Mouse (Mus musculus) cerebellum, postnatal 25 days (tissue): ENCODE measurements at regions not wholly inside any gene's neighbourhood (a gene's known extent, or its start where the extent isn't known, plus 50 kb on each side); places are given as distances from the start of the nearest gene placed in this dataset.
"Not testable (repeated sequence)": the region's sequence is repeated elsewhere in the genome, so short reads cannot be mapped to it uniquely, and the experiment has no call there.

Experiments
- DNase-seq, 2 experiments: peaks; one replicate each; pipeline ENCODE4 v3.0.0; 2021; ENCODE audit warnings: mixed read lengths in 2 of 2

DNA sequence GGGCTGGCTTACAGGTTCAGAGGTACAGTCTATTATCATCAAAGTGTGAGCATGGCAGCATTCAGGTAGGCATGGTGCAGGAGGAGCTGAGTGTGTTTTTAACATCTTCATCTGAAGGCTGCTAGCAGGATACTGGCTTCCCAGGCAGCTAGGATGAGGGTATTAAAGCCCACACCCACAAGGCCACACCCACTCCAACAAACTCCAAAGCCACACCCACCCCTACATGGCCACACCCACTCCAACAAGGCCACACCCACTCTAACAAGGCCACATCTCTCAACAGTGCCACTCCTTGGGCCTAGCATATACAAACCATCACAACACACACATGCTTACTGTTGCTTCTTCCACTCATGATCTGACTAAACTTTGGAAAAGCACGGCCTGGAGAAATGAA lies 172.5 kb downstream of the Msrb3 start:
- DNase-seq = no peak

DNA sequence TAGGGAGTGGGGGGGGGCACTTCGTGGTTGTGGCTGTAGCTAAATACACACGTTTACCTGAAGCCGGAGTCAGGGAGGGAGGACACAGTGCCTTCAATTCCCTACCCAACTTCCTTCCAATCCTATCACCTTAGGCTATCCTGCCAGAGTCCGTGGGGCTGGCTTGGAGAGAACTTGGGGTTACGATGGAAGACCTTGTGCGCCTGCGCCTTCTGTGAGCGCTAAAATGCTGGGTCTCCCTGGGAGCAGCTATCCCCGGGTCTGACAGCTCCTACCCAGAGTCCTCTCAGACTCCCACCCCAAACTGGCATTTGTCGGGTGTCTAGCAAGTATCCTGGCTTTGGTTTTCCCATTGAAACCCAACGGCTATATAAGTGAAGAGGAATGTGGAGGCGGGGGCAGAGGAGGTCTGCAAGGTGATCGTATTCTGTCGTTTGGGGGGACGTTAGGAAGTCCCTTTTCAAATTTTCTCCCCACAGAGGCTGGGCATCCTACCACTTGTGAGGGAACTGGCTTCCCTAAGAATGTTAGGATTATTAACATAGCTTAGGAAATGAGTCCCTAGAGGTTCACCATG lies 176.9 kb downstream of the Msrb3 start:
- no peak for DNase-seq

DNA sequence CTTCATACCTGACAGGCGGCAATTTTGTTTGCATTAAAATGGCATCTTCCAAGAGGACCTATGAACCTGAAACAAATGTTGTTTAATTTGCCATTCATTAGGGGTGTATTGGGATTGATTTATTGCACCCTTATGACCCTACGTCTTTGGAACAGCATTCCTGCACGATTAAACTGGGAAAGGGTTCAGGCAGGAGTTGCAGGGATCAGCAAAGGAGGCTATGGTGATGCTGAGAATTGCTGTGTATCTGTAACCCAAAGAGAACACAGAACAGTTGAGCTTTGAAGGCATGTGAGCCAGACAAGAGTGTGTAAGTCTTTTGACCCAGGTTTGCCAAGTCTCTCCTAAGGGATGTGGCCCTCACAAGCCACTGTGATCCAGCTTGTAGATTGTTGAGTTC lies 177.9 kb downstream of the Msrb3 start:
- DNase-seq = no peak

DNA sequence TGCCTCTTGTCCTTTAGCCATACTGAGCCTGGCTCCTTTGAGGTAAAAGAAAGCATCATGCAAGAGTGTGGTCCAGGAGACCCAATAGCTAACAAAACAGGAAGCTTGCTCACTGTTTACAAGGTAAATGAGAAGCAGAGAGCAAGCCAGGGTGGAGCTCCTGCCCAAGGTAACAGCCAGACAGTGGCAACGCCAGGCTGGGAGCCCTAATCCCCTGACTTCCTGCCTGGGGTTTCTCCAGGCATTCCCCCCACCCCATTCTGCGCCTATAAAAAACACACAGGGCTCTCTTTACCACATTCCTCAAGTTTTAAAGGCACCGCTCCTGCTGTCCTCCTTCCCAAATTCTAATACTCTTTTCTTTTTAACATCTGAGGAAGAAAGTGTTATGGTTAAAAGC lies 178.8 kb downstream of the Msrb3 start:
- no peak for DNase-seq

DNA sequence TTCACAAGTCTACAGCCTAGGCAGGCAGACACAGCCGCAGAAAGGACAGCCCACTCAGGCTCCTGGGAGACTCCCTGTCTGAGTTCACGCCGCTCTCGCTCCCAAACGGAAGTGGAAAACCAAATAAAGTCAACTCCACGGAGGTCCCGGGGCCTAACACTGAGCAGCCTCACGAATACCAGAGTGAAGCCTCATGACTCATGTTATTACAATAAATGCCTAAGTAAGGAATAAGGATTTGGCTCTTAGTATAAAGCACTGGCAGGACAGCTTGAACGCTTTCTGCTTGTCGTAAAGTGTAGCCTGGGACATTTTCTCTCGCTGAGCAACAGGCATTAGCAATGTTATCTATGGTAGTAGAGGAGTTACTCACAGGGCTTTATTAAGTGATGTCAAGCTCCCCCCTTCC lies 181.7 kb downstream of the Msrb3 start:
- DNase-seq = no peak

DNA sequence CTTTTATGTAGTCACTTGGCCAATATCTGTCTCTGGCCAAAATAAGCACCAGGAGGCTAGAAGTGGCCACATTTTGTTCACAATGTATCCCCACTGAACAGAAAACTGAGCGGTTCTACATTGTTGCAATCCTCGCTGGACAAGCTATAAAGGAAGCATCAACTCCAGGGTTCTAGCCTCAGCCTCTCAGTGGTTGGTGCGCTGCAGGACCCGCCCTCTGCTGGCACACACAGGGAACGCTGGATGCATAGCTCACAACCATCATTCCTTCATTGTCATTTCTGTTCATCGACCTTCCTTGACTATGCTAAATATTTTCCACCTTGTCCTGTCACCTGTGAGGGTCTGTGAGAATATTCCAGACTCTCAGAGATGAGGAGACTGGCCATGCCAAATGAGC lies 182.5 kb downstream of the Msrb3 start:
- no peak for DNase-seq

DNA sequence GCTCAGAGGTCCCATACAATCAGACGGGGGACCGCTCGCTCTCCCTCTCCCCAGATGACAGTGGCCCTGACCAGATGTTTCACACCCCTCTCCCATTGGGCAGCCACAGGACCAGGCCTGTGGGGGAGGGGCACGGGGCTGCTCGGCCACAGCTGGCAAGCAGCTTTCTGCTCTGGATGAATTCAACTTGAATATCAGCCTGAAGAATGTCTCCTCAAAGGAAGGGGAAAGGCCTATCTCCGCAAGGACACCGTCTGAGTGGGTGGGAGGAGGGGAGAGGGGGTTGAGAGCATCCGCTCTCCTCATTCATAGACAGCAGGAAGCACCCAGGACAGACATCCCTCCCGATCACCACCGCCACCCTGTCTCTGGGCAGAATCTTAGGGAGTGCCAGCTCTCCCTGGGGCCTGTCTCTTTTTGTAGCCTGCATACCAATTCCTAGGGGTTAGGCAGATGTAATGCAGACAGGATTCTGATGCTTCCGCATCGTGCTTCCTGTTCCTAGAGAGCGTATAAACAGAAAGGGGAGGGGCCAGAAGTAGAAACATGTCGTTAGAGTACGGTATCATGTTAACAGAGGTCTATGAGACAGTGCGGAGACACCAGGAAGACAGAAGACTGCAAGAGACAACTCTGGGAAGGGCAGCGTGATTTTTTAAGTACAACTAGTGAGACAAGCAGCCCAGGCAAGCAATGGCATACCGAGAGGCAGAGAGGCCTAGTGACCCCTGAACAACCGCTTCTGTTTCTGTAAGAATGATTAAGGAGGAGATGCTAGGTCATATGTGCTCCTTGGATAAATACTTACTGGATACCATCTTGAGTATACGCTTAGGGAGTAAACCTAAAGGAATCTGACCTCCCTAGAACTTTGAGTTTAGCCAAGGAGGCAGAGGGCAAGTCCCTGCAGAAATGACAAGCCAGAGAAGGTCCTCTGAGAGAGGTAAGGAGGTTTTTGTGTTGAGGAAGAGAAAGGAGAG lies 190.8 kb downstream of the Msrb3 start:
- DNase-seq = no peak

DNA sequence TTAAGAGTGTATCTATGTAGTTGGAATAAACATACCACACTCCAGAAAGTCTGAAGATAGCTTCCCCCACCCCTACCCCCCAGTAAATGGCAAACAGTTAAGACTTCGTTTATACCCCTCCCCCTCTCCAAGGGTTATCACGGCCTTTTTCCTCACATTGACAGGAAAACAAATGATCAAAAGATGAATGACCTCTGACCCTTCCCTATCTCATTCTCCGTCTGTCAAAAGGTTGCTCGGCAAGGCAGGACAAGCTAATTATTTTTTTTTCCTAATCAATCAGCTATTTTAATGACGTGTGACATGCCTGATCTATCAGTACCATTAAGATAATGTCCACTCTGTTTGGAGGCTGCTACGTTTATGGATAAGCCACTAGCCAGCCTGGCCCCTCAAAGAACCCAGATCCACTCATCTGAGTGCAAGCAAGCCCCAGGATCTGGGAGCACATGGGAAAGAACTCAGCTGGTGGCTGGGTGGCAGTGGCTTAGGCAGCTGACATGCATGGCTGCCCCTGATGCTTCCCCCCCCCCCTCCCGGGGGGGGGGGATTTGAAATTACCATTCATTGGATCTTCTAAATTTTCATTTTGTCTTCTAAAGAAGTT lies 192.1 kb downstream of the Msrb3 start:
- DNase-seq = no peak

DNA sequence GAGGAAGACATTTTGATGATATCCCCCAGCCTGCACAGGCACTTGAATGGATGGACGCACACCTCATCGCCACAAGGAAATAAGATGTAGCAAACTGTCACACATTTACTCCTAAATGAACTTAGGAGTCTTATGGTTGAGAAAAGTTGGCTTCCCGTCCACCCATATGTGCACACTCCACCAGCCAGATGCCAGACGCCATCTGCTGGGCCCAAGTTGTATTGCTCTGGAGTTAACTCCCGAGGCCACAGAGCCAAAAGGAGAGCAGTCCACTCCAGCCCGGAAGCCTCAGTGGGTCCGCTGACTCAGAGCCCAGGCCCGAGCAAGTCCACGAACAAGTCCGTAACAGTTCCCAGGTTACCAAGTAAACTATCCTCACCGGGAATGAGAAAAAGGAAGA lies 197.1 kb downstream of the Msrb3 start:
- DNase-seq = peak; percentile 69 to 81

DNA sequence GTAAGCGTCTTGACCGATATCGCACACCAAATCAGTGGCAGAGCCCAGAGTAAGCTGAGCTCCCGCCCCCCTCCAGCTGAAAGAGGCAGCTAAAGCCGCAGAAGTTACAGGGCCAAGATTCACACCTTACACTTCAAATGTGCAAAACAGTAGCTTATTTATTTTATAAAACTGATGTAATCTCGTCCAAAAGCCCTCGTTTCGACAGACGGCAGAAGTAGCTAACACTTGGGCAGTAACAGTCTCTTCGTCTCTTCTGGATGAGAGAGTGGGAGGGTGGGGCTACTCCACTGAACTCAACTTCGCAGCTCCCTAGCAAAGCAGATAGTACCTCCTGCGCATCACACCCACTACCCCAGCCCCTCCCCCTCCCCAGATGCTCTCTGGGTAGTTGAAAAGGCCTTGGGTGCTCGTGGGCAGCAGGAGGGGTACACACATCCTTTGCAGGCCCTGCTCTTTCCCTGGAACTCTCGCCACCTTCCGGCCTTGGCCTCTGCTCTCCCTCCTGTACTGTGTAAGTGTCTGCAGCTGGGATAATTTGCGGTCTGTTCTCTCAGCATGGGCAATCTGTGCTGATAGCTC lies 201.5 kb downstream of the Msrb3 start:
- DNase-seq = no peak

DNA sequence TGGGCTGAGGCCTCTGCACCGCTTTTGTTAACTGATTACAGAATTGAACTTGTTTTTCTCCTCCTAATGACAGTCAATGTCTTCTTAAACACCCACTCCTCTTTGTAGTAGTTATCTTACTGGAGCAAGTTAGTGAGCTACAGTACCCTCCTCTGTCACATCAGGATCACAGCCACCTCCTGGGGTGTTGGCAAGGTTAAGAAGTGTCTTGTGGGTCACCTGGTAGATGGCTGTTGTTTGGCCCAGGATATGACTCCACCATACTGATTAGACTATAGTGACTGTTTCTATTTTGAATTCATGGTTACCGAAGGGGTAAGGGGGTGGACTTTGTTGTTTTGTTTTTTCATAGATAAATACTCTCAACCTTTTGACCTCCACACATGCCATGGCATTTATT lies 202.4 kb downstream of the Msrb3 start:
- DNase-seq = no peak

DNA sequence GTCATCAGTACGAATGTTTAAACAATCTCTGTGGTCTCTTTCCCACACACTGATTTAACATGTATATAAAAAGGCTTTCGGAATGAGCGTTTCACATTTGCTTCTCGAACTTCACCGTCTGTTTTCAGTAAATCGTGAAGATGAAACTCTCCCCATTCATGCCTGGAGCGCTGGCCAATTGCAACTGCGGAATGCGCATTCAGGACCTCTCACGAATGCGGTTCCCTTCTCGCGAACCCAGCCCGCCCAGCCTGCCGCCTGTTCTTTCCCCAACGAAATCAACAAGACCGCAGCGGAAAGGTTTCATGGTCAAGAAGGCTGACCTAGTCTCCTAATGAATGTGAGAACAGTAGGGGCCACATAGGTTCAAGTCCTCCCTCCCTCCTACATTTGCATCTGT lies 204.4 kb downstream of the Msrb3 start:
- DNase-seq = no peak

DNA sequence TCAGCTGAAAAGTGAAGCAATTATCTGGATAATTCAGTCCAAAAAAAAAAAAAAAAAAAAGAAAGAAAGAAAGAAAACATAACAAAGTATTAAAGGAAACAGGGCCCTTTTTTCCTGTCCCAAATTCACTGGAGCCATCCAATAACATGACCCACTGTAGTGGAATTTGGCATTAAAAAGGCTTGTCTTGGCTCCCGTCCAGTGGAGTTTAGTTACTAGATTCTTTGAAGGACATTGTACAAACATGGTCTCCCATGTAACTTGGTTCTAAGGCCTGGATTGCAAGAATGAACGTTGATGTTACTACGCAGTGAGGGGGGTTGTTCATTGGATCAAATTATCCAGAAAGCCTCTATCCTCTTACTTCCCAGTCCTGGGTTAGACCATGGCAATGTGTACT lies 207.4 kb downstream of the Msrb3 start:
- no peak for DNase-seq

DNA sequence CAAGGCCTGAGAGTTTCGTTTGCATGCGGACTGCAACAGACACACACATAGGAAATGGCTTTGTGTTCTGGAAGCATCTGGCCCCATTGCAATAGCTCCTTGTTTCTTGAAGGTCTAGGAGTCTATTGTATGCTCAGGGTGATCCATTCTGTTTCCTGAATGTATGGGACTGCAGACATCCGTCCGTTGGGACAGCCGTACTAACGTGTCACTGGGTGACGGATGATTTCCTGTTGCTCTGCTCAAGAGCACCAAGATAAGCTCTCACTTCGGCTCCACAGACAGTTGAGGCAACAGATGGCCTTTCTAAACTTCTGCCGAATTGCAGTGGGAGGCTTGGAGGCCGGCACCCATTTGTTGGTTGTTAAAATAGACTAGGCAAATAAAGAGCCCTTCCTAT lies 209.9 kb upstream of the Hmga2 start:
- no peak for DNase-seq

DNA sequence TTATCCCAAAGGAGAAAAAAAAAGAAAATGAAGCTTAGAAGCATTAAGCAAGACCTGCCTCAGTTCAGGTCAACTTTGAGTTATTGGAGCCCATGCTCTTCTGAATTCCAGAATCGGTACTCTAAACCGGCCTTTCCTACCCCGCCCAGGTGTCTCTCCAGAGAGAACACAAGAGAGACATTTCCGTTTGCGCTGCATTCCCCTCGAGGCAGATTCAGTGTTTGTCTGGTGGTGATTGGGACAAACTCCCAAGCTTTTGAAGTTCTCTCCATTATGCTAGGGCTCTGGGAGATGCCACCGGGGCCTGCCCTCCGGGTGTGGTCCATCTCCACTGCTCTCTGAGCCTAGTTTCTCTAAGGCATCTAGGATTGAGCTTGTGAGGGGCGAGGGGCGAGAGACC lies 205.8 kb upstream of the Hmga2 start:
- DNase-seq = no peak

DNA sequence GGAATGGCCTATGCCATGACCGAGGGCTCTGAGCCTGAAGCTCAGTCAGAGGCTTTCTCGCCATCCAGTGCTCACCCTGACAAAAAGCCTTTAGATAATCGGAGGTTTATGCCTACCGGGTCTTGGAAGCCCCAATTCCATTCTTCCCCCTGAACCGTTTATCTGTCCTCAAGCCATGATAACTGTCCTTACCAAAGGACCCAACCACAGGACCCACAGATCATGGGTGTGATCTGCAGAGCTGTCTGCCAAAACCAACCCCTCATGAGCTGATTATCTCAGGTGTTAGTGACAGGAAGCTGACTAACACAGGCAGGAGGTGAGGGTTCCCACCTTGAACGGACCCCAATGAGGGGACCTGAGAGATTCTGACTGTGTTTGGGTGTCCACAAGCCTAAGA lies 203.7 kb upstream of the Hmga2 start:
- DNase-seq = no peak

DNA sequence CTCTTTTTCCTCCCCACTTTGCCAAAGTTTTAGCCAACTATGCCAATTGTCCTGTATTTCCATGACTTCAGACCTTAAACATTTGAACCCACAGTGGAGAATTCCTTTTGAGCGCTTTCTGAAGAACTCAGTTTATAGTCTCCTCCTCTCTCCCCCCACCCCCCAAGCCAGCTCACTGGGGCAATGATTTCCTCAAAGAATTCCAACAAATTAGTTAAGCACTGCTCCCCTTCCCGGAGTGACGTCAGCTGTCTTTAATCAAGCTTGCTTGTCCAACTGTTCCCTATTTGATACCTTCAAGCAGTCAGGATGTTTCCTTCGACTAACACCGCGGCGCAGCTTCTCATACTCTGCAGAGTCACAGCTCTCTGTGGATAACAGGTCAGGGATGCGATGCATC lies 202.0 kb upstream of the Hmga2 start:
- DNase-seq = no peak

DNA sequence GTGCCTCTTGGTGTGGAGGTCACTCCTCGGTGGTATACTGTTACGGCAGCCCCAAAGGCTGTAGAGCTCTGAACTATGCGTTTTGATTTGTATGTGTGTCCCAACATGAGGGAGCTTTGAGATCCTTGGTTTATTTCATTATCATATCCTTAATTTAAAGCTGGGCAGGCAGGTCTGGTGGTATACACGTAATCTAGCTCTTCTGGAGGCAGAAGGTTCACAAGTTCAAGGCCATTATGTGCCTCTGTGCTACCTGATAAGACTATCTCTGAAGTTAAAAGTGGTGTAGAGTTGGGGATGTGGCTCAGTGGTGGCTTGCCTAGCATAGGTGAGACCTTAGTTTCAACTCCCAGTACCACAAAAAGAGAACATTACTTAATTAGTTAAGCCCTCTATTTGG lies 199.1 kb upstream of the Hmga2 start:
- DNase-seq = no peak

DNA sequence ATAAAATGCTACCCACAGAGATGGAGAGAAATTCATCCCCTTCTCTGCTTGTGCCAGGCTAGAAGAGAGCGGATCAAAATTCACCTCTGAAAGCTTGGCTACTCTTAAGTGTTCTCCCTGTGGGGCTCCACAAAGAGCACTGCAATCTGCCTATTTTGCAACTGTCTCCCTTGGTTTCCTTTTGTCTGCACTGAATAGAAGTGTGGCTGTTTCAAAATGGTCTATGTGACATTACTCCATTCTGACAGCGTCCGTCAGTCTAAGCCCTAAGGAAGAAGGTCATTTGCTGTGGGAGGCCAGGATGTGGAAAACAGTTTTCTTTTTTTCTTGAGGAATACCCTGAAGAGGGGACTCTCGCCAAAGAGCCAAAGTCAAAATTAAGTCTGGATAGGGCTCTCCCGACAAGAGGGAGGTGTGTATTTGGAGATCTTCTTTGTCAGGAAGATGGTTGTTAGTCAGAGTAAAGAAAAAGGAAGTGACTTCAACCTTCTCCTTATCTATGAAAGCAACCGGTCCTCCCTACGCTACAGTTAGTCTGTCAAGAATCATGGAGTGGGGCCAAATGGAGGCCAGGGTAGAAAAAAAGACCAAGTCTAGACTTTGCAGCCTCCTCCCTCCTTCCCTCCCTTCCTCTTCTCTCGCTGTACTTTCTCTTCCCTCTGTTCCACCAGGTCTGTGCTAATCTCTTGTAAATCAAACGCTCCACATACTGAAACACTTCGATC lies 198.2 kb upstream of the Hmga2 start:
- no peak for DNase-seq

DNA sequence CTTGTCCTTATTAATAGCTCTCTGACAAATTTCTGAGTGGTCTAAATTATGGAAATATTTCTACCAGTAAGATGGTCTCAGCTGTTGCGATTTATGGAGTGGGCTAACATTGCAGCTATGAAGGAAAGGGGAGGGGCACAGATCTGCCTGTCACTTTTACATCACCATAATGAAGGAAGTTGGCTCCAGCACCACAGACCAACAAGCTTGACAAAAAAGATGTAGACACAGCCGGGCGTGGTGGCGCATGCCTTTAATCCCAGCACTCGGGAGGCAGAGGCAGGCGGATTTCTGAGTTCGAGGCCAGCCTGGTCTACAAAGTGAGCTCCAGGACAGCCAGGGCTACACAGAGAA lies 191.4 kb upstream of the Hmga2 start:
- DNase-seq = not testable (repeated sequence)

DNA sequence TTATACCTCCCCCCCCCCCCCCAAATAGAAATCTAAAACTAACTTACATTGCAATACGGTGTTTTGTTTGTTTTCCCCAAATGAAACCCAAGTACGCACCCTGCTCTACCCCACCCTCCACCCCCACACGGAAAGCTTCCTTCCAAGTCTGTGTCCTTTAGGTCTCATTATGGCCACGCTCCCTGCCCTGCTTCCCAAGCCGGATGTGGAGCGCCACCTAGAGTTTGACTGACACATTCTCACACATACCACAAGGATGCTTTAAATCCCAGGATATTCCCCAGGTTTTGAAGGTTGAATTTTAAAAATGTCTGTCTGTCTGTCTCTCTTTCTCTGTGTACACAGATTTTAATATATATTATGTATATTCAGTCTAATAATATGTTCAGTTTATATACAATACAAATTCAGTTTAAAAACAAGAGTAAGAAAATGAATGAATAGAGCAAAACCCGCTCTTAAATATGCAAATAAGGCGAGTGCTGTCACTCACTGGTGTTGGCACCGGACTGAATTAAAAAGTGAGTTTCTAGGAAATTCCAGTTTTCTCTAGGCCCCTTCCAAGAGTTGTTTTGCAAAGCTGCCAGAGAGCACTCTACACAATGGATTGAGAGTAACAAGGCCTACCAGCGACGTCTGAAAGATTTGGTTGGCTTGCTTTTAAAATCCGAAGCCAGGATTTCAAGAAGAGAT lies 190.9 kb upstream of the Hmga2 start:
- DNase-seq = peak; percentile 38 to 75

DNA sequence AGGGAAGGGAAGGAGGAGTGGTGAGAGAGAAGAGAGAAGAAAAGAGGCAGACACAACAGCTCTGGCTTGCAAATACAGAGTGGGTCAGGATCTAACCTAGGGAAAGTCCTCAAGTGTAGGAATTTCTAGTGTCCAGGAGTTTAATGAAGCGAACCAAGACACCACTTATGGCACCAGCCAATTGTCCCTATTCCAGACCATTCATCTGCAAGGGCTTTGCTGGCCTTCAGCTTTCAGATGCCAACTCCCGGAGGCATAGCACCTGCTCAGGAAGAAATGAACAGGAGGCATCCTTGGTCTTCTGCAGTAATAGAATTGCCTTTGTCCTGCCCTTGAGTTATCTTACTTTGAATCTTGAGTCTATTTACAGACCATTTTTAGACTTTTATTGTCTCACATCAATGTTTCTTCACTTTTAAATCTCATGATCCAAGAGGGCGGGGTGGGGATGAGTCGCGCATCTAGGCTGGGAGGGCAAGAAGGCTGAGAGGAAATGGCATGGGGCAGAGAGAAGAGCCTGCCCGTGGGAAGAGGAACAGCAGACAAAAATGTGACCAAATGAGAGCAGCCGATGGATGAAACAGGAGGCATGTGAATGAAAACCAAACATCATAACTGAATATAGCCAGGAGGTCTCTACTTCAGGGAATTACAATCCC lies 190.1 kb upstream of the Hmga2 start:
- DNase-seq = peak; percentile 52 to 66
